Comparison of ENCODE assay signal across 8 mouse cellular contexts in genomic region chr17:78915772-78916171, GRCm38 (mm10). TPM values are rescaled to one million over a fixed set of nuclear protein-coding genes. Genes with fewer than 3 reads are reported as not detected.
DNase-seq lines count a peak whose midpoint lies in the region; ATAC-seq lines count a peak whose summit lies in the region.

No protein-coding gene starts in this region.

- H3K4me1 ChIP-seq in heart, embryonic 12.5 days (replicated peaks) = peaks cover 6% of the 10 kb centered on the region
- no peaks in the 10 kb centered on the region; the same call in 1 of the 2 replicates for H3K4me1 ChIP-seq in forebrain, embryonic 11.5 days (replicated peaks; ENCODE audit: control insufficient read depth, insufficient read depth, low read length)
- H3K4me1 ChIP-seq in liver, embryonic 16.5 days (ENCODE audit: control insufficient read depth, low read depth, low read length) = peaks cover 20% of the 10 kb centered on the region

- H3K9ac ChIP-seq in heart, embryonic 12.5 days = peak overlapping the region; percentile 83; the same call in 1 of the 2 replicates
- peak overlapping the region; percentile 67 for H3K9ac ChIP-seq in forebrain, embryonic 11.5 days (ENCODE audit: low read length)
- H3K9ac ChIP-seq in liver, embryonic 16.5 days (ENCODE audit: low read depth, low read length) = peak overlapping the region; percentile 85

- H3K36me3 ChIP-seq in heart, embryonic 12.5 days = peaks cover 19% of the 10 kb centered on the region
- no peaks in the 10 kb centered on the region; the same call in 1 of the 2 replicates for H3K36me3 ChIP-seq in forebrain, embryonic 11.5 days (ENCODE audit: control insufficient read depth, insufficient read depth, low read length)
- H3K36me3 ChIP-seq in liver, embryonic 16.5 days (ENCODE audit: control insufficient read depth, insufficient read depth) = peaks cover 10% of the 10 kb centered on the region

- H3K4me2 ChIP-seq in heart, embryonic 12.5 days = peak overlapping the region; percentile 84
- peak overlapping the region; percentile 65 for H3K4me2 ChIP-seq in forebrain, embryonic 11.5 days (ENCODE audit: low read depth, low read length, severe bottlenecking)
- H3K4me2 ChIP-seq in liver, embryonic 16.5 days (ENCODE audit: low read depth, low read length) = peak overlapping the region; percentile 81

- WGBS in heart, embryonic 12.5 days = 55% methylated on average over 6 of the region's 6 CpGs
- WGBS in forebrain, embryonic 11.5 days = 47% methylated on average over 6 of the region's 6 CpGs
- WGBS in liver, embryonic 16.5 days (ENCODE audit: insufficient replicate concordance) = 48% methylated on average over 6 of the region's 6 CpGs

- peak overlapping the region; percentile 85; the same call in 1 of the 2 replicates for H3K27ac ChIP-seq in heart, embryonic 12.5 days (ENCODE audit: poor library complexity, severe bottlenecking)
- no peak overlapping the region for H3K27ac ChIP-seq in forebrain, embryonic 11.5 days (ENCODE audit: low read depth, low read length)
- H3K27ac ChIP-seq in liver, embryonic 16.5 days (ENCODE audit: low read length) = peak overlapping the region; percentile 85

- H3K4me3 ChIP-seq in heart, embryonic 12.5 days = peak overlapping the region; percentile 76
- H3K4me3 ChIP-seq in forebrain, embryonic 11.5 days (ENCODE audit: low read depth, low read length) = peak overlapping the region; percentile 63
- H3K4me3 ChIP-seq in liver, embryonic 16.5 days (ENCODE audit: low read depth, low read length) = peak overlapping the region; percentile 88

- no peak for ATAC-seq in heart, embryonic 12.5 days (ENCODE audit: insufficient number of reproducible peaks, low FRiP score)
- ATAC-seq in forebrain, embryonic 11.5 days (replicated peaks; ENCODE audit: low FRiP score) = peak; percentile 19
- no peak for ATAC-seq in liver, embryonic 16.5 days (ENCODE audit: low read depth)

- no peaks in the 10 kb centered on the region for H3K9me3 ChIP-seq in heart, embryonic 12.5 days (replicated peaks)
- no peaks in the 10 kb centered on the region for H3K9me3 ChIP-seq in forebrain, embryonic 11.5 days (ENCODE audit: control insufficient read depth, low read length)
- no peaks in the 10 kb centered on the region for H3K9me3 ChIP-seq in liver, embryonic 16.5 days (replicated peaks; ENCODE audit: control insufficient read depth, low read length)

- no peaks in the 10 kb centered on the region for H3K27me3 ChIP-seq in heart, embryonic 12.5 days (replicated peaks)
- no peaks in the 10 kb centered on the region for H3K27me3 ChIP-seq in forebrain, embryonic 11.5 days (ENCODE audit: control insufficient read depth, insufficient read depth, low read length)
- H3K27me3 ChIP-seq in liver, embryonic 16.5 days (ENCODE audit: control insufficient read depth, insufficient read depth, low read depth, low read length) = no peaks in the 10 kb centered on the region

- no peak for DNase-seq in heart, adult 8-10 months (ENCODE audit: low spot score)
- peak; percentile 70 for DNase-seq in ES-CJ7 (ENCODE audit: low read depth, low spot score)
- no peak for DNase-seq in forebrain, embryonic 11.5 days (ENCODE audit: low spot score)
- no peak for DNase-seq in urinary bladder, postnatal 4 days (ENCODE audit: low spot score in 2 of 2)
- DNase-seq in urinary bladder, adult 2 months (ENCODE audit: low spot score) = no peak
- DNase-seq in urinary bladder, postnatal 14 days (ENCODE audit: low spot score) = no peak

RNA-seq across cellular contexts. Expression of gene Cebpzos, which starts 0.5 kb away (rescaled TPM):
- 78.2 and 80.4 TPM in 2 replicates for polyA plus RNA-seq in heart, embryonic 12.5 days (2016; fragmentation: Nextera tagmentation; extraction: Ambion mirVana)
- 10 to 100 TPM; 64.4 to 75.7 (median 70.8) TPM for total RNA-seq in heart, adult 8-10 months (2022)
- polyA plus RNA-seq in forebrain, embryonic 11.5 days (2014; fragmentation: Nextera tagmentation; extraction: Ambion mirVana) = 98.7 and 121 TPM in 2 replicates
- 43.0 and 45.0 TPM in 2 replicates for polyA plus RNA-seq in liver, embryonic 16.5 days (2015; fragmentation: Nextera tagmentation; extraction: Ambion mirVana)
- polyA plus RNA-seq in urinary bladder, adult 2 months (2012; rRNA removed) = 30.3 and 37.0 TPM in 2 replicates

RNA-seq across cellular contexts. Expression of gene Sult6b1, which starts 9.0 kb away (rescaled TPM):
- 0.15 TPM in 1 of 2 replicates, not detected in the other for polyA plus RNA-seq in heart, embryonic 12.5 days (2016; fragmentation: Nextera tagmentation; extraction: Ambion mirVana)
- total RNA-seq in heart, adult 8-10 months (2022) = not detected
- 0.33 TPM in 1 of 2 replicates, not detected in the other for polyA plus RNA-seq in forebrain, embryonic 11.5 days (2014; fragmentation: Nextera tagmentation; extraction: Ambion mirVana)
- polyA plus RNA-seq in liver, embryonic 16.5 days (2015; fragmentation: Nextera tagmentation; extraction: Ambion mirVana) = 0.05 TPM in 1 of 2 replicates, not detected in the other
- polyA plus RNA-seq in urinary bladder, adult 2 months (2012; rRNA removed) = not detected in 2 replicates

RNA-seq across cellular contexts. Expression of gene Cebpz, which starts 21.1 kb away (rescaled TPM):
- polyA plus RNA-seq in heart, embryonic 12.5 days (2016; fragmentation: Nextera tagmentation; extraction: Ambion mirVana) = 37.5 and 40.4 TPM in 2 replicates
- total RNA-seq in heart, adult 8-10 months (2022) = 10 to 100 TPM; 18.3 to 21.0 (median 19.3) TPM
- polyA plus RNA-seq in forebrain, embryonic 11.5 days (2014; fragmentation: Nextera tagmentation; extraction: Ambion mirVana) = 57.6 and 59.9 TPM in 2 replicates
- 22.5 and 22.9 TPM in 2 replicates for polyA plus RNA-seq in liver, embryonic 16.5 days (2015; fragmentation: Nextera tagmentation; extraction: Ambion mirVana)
- 15.1 and 19.2 TPM in 2 replicates for polyA plus RNA-seq in urinary bladder, adult 2 months (2012; rRNA removed)

RNA-seq across cellular contexts. Expression of gene Ndufaf7, which starts 21.2 kb away (rescaled TPM):
- 61.2 and 65.4 TPM in 2 replicates for polyA plus RNA-seq in heart, embryonic 12.5 days (2016; fragmentation: Nextera tagmentation; extraction: Ambion mirVana)
- total RNA-seq in heart, adult 8-10 months (2022) = 10 to 100 TPM; 44.3 to 57.3 (median 50.7) TPM
- 46.1 and 52.7 TPM in 2 replicates for polyA plus RNA-seq in forebrain, embryonic 11.5 days (2014; fragmentation: Nextera tagmentation; extraction: Ambion mirVana)
- 22.7 and 23.6 TPM in 2 replicates for polyA plus RNA-seq in liver, embryonic 16.5 days (2015; fragmentation: Nextera tagmentation; extraction: Ambion mirVana)
- 28.1 and 29.5 TPM in 2 replicates for polyA plus RNA-seq in urinary bladder, adult 2 months (2012; rRNA removed)

RNA-seq across cellular contexts. Expression of gene Eif2ak2, which starts 33.4 kb away (rescaled TPM):
- polyA plus RNA-seq in heart, embryonic 12.5 days (2016; fragmentation: Nextera tagmentation; extraction: Ambion mirVana) = 11.1 and 11.7 TPM in 2 replicates
- 1 to 10 TPM; 7.9 to 9.5 (median 8.2) TPM for total RNA-seq in heart, adult 8-10 months (2022)
- 6.5 and 7.5 TPM in 2 replicates for polyA plus RNA-seq in forebrain, embryonic 11.5 days (2014; fragmentation: Nextera tagmentation; extraction: Ambion mirVana)
- polyA plus RNA-seq in liver, embryonic 16.5 days (2015; fragmentation: Nextera tagmentation; extraction: Ambion mirVana) = 5.9 and 6.9 TPM in 2 replicates
- polyA plus RNA-seq in urinary bladder, adult 2 months (2012; rRNA removed) = 7.9 and 13.0 TPM in 2 replicates
